8 mouse cellular contexts compared by ENCODE assay signal in the genomic region with DNA sequence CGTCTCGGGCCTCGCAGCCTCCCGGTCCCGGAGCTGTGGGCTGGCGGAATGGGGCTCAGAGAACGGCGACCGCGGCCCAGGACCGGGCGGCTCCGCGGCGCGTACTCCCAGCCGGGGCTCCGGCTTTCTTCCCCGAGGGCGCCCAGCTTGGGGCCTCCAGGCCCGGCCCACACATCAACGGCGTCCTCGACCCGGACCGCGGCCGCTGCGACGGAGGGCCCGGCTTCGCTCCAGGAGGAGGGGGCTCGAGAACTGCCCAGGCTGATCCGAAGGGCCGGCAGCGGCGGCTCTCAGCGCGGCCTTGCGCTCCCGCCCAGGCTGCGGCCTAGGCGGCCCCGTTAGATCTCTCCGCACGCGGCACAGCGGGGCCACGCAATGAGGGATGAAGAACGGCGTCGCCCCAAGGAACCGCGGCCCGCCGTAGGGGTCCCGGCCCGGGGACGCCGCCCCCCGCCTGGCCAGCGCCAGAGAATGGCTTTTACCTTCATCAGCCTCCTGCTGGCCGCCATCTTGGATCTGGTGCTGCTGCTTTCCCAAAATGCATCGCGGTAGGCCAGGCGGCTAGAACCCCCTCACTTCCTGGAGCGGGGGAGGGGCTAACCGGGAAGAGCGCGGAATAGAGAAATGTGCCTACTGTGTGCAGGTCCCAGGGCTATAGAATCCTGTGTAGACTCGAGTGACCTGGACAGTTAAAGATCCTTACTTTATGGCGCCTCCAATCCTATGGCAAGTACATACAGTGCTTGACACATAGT. TPM values are rescaled to one million over a fixed set of nuclear protein-coding genes. Genes with fewer than 3 reads are reported as not detected.
A peak's percentile ranks its signal among the peaks of the same experiment; 100 is the strongest.
DNase-seq lines count a peak whose midpoint lies in the region; ATAC-seq lines count a peak whose summit lies in the region.

No protein-coding gene starts in this region.

- DNase-seq in CD4-positive, CD25-positive, alpha-beta regulatory T cell, adult 2 months (ENCODE audit: low read depth, low spot score), result peak; percentile 89
- DNase-seq in kidney, postnatal 10 days, result peak; percentile 90
- peak; percentile 85 for DNase-seq in liver, embryonic 11.5 days (ENCODE audit: low spot score)
- peak; percentile 84 for DNase-seq in naive thymus-derived CD4-positive, alpha-beta T cell, adult 2 months (ENCODE audit: low read depth)
- DNase-seq in splenic B cell, adult 2 months (ENCODE audit: low read depth, low spot score), result peak; percentile 83

- H3K4me3 ChIP-seq in brown adipose tissue, adult 24 weeks (ENCODE audit: insufficient read depth, low read depth, low read length), result peak overlapping the region; percentile 87
- peak overlapping the region; percentile 89 for H3K4me3 ChIP-seq in heart, embryonic 13.5 days
- peak overlapping the region; percentile 95 for H3K4me3 ChIP-seq in liver, embryonic 11.5 days (ENCODE audit: low read depth, low read length)

- peak overlapping the region; percentile 100 for H3K9ac ChIP-seq in heart, embryonic 13.5 days
- H3K9ac ChIP-seq in liver, embryonic 11.5 days (ENCODE audit: low read depth, low read length), result peak overlapping the region; percentile 97

- H3K4me2 ChIP-seq in heart, embryonic 13.5 days, result peak overlapping the region; percentile 88
- peak overlapping the region; percentile 80 for H3K4me2 ChIP-seq in liver, embryonic 11.5 days

- WGBS in heart, embryonic 13.5 days, result under 1% methylated on average over 72 of the region's 72 CpGs
- under 1% methylated on average over 72 of the region's 72 CpGs for WGBS in liver, embryonic 11.5 days

- H3K9me3 ChIP-seq in heart, embryonic 13.5 days, result no peaks in the 10 kb centered on the region
- no peaks in the 10 kb centered on the region for H3K9me3 ChIP-seq in liver, embryonic 11.5 days (ENCODE audit: control insufficient read depth, low read length)

- peak overlapping the region; percentile 39 for H3K27ac ChIP-seq in brown adipose tissue, adult 24 weeks (replicated peaks; ENCODE audit: low read depth, low read length)
- peak overlapping the region; percentile 87 for H3K27ac ChIP-seq in heart, embryonic 13.5 days (replicated peaks)
- peak overlapping the region; percentile 79 for H3K27ac ChIP-seq in liver, embryonic 11.5 days (ENCODE audit: low read depth, low read length)

- ATAC-seq in erythroid progenitor cell, adult 5-6 weeks (replicated peaks; ENCODE audit: low FRiP score, poor library complexity, severe bottlenecking), result peak; percentile 92
- ATAC-seq in heart, embryonic 13.5 days (ENCODE audit: extremely low read depth, insufficient number of reproducible peaks, low FRiP score, low TSS enrichment), result peak; percentile 82
- peak; percentile 87 for ATAC-seq in liver, embryonic 11.5 days (replicated peaks; ENCODE audit: low FRiP score)

- H3K27me3 ChIP-seq in heart, embryonic 13.5 days (replicated peaks), result peaks cover 5% of the 10 kb centered on the region; the same call in 1 of the 2 replicates
- peaks cover 3% of the 10 kb centered on the region for H3K27me3 ChIP-seq in liver, embryonic 11.5 days (replicated peaks; ENCODE audit: control insufficient read depth, insufficient read depth, low read length)
- H3K27me3 ChIP-seq in splenic B cell, adult 2 months (ENCODE audit: control insufficient read depth, insufficient read depth, low read length, poor library complexity, severe bottlenecking), result no peaks in the 10 kb centered on the region

- 0 out of 2 replicates have a peak, but pooled peaks cover 8% of the 10 kb centered on the region for H3K36me3 ChIP-seq in heart, embryonic 13.5 days
- H3K36me3 ChIP-seq in liver, embryonic 11.5 days (ENCODE audit: control insufficient read depth, insufficient read depth, low read length), result peaks cover 8% of the 10 kb centered on the region; the same call in 1 of the 2 replicates
- H3K36me3 ChIP-seq in splenic B cell, adult 2 months (ENCODE audit: control insufficient read depth, insufficient read depth, low read length, poor library complexity, severe bottlenecking), result no peaks in the 10 kb centered on the region; the same call in 1 of the 2 replicates

- H3K4me1 ChIP-seq in brown adipose tissue, adult 24 weeks (ENCODE audit: control insufficient read depth, insufficient read depth, insufficient read length, low read length), result peaks cover 10% of the 10 kb centered on the region; the same call in 1 of the 2 replicates
- peaks cover 23% of the 10 kb centered on the region for H3K4me1 ChIP-seq in heart, embryonic 13.5 days
- peaks cover 11% of the 10 kb centered on the region for H3K4me1 ChIP-seq in liver, embryonic 11.5 days (replicated peaks; ENCODE audit: control insufficient read depth, insufficient read depth, low read length)

RNA-seq across cellular contexts. Expression of gene Ube2l3, which starts 1.3 kb away (rescaled TPM):
- 142 and 156 TPM in 2 replicates for polyA plus RNA-seq in brown adipose tissue, adult 24 weeks (2012; ENCODE audit: insufficient read depth, insufficient read length, missing spikeins)
- total RNA-seq in erythroid progenitor cell, adult 5-6 weeks (2015; ENCODE audit: low replicate concordance), result 110 and 161 TPM in 2 replicates
- total RNA-seq in erythroid progenitor cell, adult 5-6 weeks (2017; ENCODE audit: low replicate concordance), result 31.6 and 40.6 TPM in 2 replicates
- polyA plus RNA-seq in heart, embryonic 13.5 days (2015; fragmentation: Nextera tagmentation; extraction: Ambion mirVana), result 292 and 303 TPM in 2 replicates
- 369 and 377 TPM in 2 replicates for polyA plus RNA-seq in liver, embryonic 11.5 days (2014; fragmentation: Nextera tagmentation; extraction: Ambion mirVana)

RNA-seq across cellular contexts. Expression of gene Rimbp3, which starts 7.3 kb away (rescaled TPM):
- polyA plus RNA-seq in brown adipose tissue, adult 24 weeks (2012; ENCODE audit: insufficient read depth, insufficient read length, missing spikeins), result not detected in 2 replicates
- total RNA-seq in erythroid progenitor cell, adult 5-6 weeks (2015; ENCODE audit: low replicate concordance), result not detected in 2 replicates
- 0.38 TPM in 1 of 2 replicates, not detected in the other for total RNA-seq in erythroid progenitor cell, adult 5-6 weeks (2017; ENCODE audit: low replicate concordance)
- 0.17 and 0.18 TPM in 2 replicates for polyA plus RNA-seq in heart, embryonic 13.5 days (2015; fragmentation: Nextera tagmentation; extraction: Ambion mirVana)
- 0.18 and 0.45 TPM in 2 replicates for polyA plus RNA-seq in liver, embryonic 11.5 days (2014; fragmentation: Nextera tagmentation; extraction: Ambion mirVana)

RNA-seq across cellular contexts. Expression of gene Hic2, which starts 32.2 kb away (rescaled TPM):
- polyA plus RNA-seq in brown adipose tissue, adult 24 weeks (2012; ENCODE audit: insufficient read depth, insufficient read length, missing spikeins), result 0.54 and 0.71 TPM in 2 replicates
- total RNA-seq in erythroid progenitor cell, adult 5-6 weeks (2015; ENCODE audit: low replicate concordance), result under 0.01 TPM in 1 of 2 replicates, not detected in the other
- total RNA-seq in erythroid progenitor cell, adult 5-6 weeks (2017; ENCODE audit: low replicate concordance), result 0.13 and 0.23 TPM in 2 replicates
- 4.1 and 4.6 TPM in 2 replicates for polyA plus RNA-seq in heart, embryonic 13.5 days (2015; fragmentation: Nextera tagmentation; extraction: Ambion mirVana)
- 7.0 and 8.3 TPM in 2 replicates for polyA plus RNA-seq in liver, embryonic 11.5 days (2014; fragmentation: Nextera tagmentation; extraction: Ambion mirVana)

RNA-seq across cellular contexts. Expression of gene Ccdc116, which starts 54.1 kb away (rescaled TPM):
- polyA plus RNA-seq in brown adipose tissue, adult 24 weeks (2012; ENCODE audit: insufficient read depth, insufficient read length, missing spikeins), result not detected in 2 replicates
- total RNA-seq in erythroid progenitor cell, adult 5-6 weeks (2015; ENCODE audit: low replicate concordance), result not detected in 2 replicates
- 0.83 and 0.90 TPM in 2 replicates for total RNA-seq in erythroid progenitor cell, adult 5-6 weeks (2017; ENCODE audit: low replicate concordance)
- 0.23 and 0.27 TPM in 2 replicates for polyA plus RNA-seq in heart, embryonic 13.5 days (2015; fragmentation: Nextera tagmentation; extraction: Ambion mirVana)
- polyA plus RNA-seq in liver, embryonic 11.5 days (2014; fragmentation: Nextera tagmentation; extraction: Ambion mirVana), result 1.7 and 2.4 TPM in 2 replicates

RNA-seq across cellular contexts. Expression of gene Ydjc, which starts 56.7 kb away (rescaled TPM):
- polyA plus RNA-seq in brown adipose tissue, adult 24 weeks (2012; ENCODE audit: insufficient read depth, insufficient read length, missing spikeins), result not detected in 2 replicates
- not detected in 2 replicates for total RNA-seq in erythroid progenitor cell, adult 5-6 weeks (2015; ENCODE audit: low replicate concordance)
- 0.13 TPM in 1 of 2 replicates, not detected in the other for total RNA-seq in erythroid progenitor cell, adult 5-6 weeks (2017; ENCODE audit: low replicate concordance)
- 3.9 and 5.1 TPM in 2 replicates for polyA plus RNA-seq in heart, embryonic 13.5 days (2015; fragmentation: Nextera tagmentation; extraction: Ambion mirVana)
- polyA plus RNA-seq in liver, embryonic 11.5 days (2014; fragmentation: Nextera tagmentation; extraction: Ambion mirVana), result 33.5 and 34.2 TPM in 2 replicates

Comparison
In these comparisons a context has a peak if more than half of its experiments do, and no peak if none do; other contexts are left out.
1. Peak in every context shown above with its lines: DNase-seq, ATAC-seq, H3K4me3 ChIP-seq and H3K27ac ChIP-seq.